Mouse (Mus musculus): Measurements from ENCODE around the gene Slc40a1.

GRCm38 (mm10) chr1:45868479-45869137 is 57.7 kb downstream of the Slc40a1 start:
- TF ChIP-seq CTCF (IDR thresholded peaks at IDR 0.05; ENCODE audit: low read depth): no peak
- TF ChIP-seq EP300 (IDR thresholded peaks at IDR 0.05; ENCODE audit: low read depth): no peak

All from liver, embryonic 14.5 days (tissue).